Mouse (Mus musculus): ENCODE data around the gene Gm21834. TPM values are rescaled to one million over a fixed set of nuclear protein-coding genes. Genes with fewer than 3 reads are reported as not detected.

Gene Gm21834
- polyA plus RNA-seq (2012; rRNA removed; ENCODE audit: low replicate concordance): not detected in 2 replicates

DNA sequence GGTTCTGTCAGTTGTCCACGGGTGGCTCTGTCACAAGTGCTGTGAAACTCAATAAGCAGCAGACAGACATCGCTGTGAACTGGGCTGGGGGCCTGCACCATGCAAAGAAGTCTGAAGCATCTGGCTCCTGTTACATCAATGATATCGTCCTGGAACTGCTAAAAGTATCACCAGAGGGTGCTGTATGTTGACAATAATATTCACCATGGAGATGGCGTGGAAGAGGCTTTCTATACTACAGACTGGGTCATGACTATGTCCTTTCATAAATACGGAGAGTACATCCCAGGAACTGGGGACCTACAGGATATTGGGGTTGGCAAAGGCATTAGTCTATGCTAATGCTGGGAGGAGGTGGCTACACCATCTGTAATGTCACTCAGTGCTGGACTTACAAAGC, at the start of gene Gm21834:
Gm21834 (minus strand) TSS at position 101 of the 400 bp plus-strand sequence.

DNA sequence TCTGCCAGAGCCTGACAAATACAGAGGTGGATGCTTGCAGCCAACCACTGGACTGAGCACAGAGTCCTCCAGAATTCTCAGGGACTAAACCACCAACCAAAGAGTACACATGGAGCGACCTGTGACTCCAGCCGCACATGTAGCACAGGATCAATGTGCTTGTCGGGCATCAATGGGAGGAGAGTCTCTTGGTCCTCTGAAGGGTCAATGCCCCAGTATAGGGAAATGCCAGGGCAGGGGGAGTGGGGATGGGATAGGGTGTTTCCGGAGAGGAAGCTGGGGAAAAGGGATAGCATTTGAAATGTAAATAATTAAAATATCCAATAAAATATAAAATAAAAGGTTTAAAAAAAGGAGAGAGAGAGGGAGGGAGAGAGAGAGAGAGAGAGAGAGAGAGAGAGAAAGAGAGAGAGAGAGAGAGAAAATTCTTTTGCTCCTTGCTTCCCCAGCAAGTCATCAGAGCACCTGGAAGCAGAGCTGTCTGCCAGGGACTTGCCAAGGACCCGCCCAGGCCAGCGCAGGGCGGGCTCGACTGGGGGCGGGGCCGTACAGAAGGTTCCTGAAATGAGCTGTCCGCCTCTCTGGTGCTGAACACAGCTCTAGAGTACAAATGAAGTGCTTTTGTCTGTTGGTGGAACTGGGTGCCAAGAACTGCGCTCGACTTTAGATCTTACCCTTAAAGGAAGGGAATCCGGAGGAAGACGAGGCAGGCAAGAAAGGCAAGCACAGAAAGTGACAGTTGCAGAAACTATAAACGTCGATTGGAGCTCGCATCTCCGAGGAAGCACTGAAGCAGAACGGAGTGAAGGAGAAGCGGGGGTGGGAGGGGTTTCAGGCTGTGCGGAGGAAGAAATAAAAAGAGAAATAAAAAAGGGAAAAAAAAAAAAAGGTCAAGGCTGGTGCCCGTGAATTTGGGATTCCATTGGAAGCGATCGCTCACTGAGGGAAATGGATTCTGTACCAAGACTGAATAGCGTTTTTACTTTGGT, 26.9 kb upstream of the Gm21834 start, which contains the start of gene Cntnap5c:
Cntnap5c (plus strand) TSS at position 949 of the 989 bp plus-strand sequence.

Other genes starting within 250 kb of the Gm21834 start
- gene Vmn2r120, start 196.7 kb downstream of the Gm21834 start, polyA plus RNA-seq (2012; rRNA removed; ENCODE audit: low replicate concordance): not detected in 2 replicates
- not detected in 2 replicates for gene Cntnap5c, start 27.4 kb upstream of the Gm21834 start, polyA plus RNA-seq (2012; rRNA removed; ENCODE audit: low replicate concordance)